Mouse (Mus musculus) spleen, embryonic (tissue): ENCODE measurements at regions not wholly inside any gene's neighbourhood (a gene's known extent, or its start where the extent isn't known, plus 50 kb on each side); places are given as distances from the start of the nearest gene placed in this dataset.

ENCODE experiments used
- CTCF ChIA-PET: fragments of 350-600 bp; sonication (Branson Sonifier 250); formaldehyde crosslinking; loops from one replicate; lab custom pipeline; 2022; lab: Charles Lee

DNA sequence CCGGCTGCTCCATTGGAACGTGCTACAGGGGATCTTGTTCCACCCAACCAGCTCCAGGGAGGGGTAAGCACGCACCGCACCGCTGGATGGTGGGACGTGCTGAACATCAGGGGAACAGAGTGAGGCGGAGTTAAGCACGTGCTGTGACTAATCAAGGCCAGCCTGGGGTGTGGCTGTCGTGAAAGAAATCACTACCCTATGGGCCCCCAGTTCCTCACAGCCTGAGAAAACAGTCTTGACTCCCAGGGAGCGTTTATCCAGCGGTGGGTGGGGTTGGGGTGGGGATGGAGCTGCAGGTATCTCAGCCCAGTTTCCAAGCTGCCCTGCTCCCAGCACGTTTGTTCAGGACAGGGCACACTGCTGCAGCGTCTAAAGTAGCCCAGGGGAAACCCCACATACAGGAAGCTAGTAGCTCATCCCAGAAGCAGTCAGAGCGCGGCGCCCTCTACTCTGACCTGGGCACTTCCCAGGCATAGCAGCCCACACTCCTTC lies 113.4 kb upstream of the Egln3 start:
- CTCF ChIA-PET, result no interaction called here

DNA sequence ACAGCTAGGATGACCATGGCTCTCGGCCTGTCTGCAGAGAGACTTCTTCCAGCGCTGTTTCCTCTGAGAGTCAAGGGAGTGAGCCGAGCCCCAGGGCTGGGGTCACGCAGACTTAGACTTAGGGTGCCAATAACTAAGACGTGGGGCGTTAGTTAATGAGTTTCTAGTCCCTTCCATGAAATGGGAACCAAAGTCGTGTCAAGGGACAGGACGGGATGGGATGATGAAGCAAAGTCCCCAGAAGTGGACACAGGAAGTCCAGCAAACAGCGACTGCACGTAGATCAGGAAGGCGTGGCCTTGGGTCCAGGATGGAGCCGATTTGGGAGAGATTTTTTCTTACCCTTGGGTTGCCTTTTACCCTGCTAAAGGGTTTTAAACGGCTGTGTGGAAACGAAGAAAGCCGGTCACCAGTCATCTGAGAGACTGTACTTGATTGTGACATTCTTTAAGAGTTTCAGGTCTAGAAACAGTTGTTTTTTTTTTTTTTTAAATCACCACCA lies 112.5 kb upstream of the Egln3 start:
- CTCF ChIA-PET, result no interaction called here

DNA sequence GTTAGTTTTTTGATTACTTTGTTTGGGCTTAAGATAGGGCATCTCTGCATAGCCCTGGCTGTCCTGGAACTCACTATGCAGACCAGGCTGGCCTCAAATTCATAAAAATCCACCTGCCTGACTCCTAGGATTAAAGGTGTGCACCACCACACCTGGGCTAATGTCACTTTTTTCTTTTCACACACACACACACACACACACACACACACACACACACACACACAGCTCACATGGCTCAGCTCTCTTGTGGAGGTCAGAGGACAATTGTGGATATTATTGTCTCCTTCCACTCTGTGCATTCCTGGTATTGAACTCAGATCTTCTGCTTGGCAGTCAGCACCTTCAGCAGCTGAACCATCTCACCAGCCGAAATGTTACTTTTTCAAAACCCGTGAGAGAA lies 110.5 kb upstream of the Egln3 start:
- CTCF ChIA-PET, result no interaction called here

DNA sequence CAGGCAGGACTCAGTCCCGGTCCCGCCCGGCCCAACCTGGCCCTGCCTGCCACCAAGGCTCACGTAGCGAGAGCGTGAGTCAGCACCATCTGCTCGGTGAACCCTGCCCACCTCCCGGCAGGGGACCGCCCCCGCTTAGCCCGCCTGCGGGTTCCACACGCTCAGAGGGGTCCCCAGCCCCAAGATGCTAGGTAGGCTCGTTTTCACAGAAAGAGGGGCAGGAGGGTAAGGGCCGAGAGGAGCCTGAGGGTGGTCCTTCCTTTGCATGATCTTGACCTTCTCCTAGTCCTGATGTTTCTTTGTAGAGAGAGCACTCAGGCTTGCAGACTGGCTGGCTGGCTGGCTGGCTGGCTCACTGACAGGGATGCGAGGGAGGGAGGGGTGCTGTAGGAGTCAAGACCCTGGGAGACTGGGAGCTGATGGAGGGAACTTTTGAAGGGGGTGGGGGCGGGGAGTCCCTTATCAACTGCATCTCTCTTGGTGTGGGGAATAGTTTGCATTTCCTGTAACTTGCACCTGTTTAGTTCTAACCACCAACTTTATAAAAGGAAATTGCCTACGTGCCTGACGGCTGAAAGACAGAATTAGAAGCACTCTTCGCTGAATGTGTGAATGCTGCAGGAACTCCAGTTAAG lies 109.7 kb upstream of the Egln3 start:
- CTCF ChIA-PET, result no interaction called here

DNA sequence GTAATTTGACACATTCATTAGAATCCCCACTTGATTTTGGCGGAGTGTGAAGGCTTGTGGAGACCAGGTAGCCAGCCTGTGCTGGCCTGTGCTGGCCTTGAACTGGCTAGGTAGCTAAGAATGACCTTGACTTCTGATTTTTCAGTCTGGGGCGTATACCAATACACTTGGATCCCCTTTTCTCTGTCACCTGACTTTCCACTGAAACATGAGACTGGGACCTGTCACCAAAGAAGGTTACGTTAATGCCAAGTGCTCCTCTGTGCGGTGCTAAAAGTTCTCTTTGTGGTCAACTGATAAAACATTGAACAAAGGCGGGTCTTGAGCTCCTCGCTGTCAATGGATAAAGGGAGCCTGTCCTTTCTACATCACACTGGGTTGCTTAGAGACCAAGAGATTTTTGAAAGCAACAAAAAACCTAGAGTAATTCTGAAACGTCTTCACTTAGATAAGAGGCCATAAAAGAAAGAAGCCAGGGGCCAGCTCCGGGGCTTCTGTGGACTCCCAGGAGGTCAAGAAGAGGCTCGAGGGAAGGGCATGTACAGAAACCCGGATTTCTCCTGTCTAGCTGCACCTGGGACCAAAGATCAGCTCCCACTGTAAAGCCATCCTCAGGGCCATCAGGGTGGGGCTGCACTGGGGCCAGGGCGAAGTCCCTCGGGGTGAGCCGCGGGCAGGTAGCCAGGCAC lies 109.0 kb upstream of the Egln3 start:
- CTCF ChIA-PET, result no interaction called here

DNA sequence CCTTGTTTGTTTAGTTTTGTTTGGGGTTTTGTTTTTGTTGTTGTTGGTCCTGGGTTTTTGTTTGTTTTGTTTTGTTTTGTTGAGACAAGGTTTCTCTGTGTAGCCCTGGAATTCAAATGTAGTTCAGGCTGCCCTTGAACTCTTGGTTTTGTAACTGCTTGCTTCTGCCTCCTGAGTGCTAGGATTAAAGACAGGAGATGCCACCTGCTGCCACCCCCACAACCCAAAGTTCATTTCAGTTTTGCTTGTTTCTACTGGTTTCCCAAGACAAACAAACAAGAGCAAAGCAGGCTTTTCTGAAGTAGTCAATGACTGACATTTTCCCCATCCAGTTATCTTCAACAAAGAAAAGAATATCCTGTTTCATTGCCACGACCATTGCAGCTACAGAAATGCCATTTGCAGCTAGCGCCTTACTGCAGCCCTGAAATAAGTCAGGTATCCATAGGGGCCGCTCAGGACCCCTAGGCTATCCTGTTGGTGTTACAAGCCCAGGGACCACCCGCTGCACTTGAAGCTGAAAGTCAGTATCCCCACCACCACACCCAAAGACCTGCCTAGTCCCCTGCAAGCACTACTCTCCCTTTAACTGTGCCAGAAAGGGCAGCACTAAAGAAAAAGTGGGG lies 108.3 kb upstream of the Egln3 start:
- CTCF ChIA-PET, result no interaction called here

DNA sequence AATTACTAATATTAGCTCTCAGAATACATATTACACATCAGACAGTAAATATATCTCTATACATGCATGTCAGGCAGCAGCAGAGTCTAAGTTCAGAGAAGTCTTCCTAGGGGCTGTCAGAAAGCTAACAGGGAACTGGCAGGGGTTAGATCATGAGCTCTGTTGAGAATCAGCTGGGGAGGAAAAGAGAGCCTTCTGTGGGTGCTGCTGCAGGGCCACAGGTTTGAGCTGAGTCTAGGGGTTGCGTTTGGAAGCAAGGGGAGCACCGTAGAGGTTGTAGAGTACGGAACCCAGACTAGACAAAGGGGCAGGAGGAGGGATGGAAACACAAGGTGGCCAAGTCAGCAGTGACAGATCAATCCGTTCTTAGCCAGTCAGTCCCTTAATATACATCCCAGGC lies 106.2 kb upstream of the Egln3 start:
- CTCF ChIA-PET, result no interaction called here

DNA sequence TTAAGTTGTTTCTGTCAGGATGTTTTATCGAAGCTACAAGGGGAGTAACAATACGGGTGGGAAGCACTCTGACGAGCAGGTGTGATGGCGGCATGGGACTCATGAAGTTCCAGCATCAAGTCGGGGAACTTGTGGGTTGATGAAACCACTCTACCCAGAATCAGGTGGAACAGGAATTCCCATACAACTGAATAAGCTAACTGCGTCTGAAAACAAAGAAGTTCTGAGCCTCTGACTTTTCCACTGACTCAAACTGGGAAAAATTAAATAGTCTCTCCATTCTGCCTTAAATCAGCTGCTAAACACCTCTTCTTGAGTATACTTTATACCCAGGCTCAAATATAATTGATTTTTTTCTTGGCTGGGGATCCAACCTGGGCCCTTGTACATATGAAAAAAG lies 105.6 kb upstream of the Egln3 start:
- CTCF ChIA-PET, result no interaction called here

DNA sequence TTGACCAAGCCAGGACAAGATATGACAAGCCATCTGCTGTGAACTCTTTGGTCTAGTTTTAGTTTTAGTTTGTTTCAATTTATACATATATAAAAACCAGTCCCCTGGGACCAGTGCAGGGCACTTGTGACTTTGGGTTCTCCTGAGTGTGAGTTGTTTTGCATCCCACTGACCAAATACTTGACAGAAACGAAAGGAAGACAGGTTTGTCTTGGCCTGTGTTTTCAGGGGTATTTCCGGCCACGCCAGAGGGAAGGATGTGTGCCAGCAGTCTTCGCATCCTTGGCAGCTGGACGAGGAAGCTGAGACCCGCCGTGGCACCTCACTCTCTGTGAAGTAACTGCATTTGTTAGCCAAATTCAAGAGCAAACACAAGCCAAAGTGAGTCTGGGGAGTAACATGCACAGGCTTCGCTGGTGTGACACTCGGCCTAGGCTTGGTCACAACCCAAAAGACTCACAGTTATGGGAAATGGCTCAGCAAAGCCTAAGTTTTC lies 101.5 kb upstream of the Egln3 start:
- CTCF ChIA-PET, result no interaction called here

DNA sequence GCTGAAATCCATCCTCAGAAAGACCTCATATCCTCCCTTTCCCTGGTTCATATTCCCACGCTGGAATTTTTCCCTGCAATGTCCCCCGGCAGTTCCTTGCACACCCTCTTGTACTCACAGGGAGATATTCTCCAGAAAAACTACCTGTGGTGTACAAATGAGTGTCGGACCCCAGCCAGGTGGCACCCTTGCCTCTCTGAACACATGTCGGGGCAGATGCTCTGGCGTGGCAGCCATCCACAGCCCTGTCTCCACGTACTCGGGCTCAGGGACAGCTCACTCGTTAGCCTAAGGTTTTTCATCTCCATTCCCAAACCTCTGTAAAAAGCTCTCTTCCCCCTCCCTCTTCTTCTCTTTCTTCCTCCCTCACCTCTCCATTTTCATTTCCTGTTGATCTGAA lies 100.1 kb upstream of the Egln3 start:
- CTCF ChIA-PET, result interaction anchor here (0.6 kb wide), 1 partner anchor 202 kb away, joined by 5 read pairs; no protein-coding TSS in a partner anchor

DNA sequence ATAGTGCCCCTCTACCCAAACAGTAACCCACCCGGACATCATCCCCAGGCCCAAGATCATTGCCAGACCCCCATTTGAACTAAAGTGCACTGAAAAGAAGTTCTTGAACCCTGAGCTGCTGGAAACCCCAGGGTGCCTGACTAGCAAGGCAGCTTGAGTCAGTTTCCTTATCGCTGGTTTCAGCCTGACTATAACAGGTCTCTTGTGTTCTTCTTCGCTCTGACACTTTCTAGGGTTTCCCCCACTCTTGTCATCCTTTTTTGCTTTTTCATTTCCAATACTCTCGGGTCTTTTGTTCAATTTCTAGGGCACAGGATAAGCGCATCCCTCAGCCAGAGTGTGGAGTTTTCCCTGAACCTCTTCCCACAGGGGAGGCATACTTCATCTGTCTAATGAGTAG lies 95.8 kb upstream of the Egln3 start:
- CTCF ChIA-PET, result no interaction called here

DNA sequence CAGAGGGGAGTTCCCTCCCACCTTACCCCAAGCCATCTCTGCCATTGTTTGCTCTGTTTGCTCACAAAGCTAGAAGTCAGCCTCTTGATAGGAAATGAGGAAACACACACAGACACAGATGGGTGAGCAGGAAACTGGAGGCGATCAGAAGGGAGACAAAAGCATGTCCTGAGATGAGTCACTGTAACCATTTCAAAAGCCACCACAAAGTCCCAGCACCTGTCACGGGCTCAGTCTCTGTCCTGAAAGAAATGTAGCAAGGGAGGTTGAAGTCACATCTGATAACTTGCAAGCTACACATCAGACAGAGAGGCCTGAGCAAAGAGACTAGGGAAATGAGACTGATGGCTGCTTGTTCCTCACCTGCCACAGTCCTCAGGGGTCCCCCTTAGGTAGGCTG lies 89.6 kb upstream of the Egln3 start:
- CTCF ChIA-PET, result no interaction called here

DNA sequence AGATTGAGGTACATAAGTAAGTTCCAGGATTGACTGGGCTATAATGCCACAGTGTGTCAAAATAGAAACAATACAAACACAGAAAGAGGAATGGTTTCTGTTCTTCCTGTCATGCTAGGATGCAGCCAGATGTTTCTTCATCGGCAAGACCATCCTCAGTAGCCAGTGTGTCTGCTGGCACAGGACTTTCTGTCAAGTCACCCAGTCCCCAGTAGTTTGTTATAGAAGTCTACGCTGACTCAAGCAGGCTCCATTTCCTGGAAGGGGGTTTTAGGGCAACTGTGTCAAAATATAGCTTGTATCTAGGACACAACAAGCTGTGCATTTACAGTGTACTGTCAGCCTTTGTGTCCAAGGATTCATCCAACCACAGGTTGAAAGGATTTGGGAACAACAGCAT lies 86.7 kb upstream of the Egln3 start:
- CTCF ChIA-PET, result no interaction called here

DNA sequence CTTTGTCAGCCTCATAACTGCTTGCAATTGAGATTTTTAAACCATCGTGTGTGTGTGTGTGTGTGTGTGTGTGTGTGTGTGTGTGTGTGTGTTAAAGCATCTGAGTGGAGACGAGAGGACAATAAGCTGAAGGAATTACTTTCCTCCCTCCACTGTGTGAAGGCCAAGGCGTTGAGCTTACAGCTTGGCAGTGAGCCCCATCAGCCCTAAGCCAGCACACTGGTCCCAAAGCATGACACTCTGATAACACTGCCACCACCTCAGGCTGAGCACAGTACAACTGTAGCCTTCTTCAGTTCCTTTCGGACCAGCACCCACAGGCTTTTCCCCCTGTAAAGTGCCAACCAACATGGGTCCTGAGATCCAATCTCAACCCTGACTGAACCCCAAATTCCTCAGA lies 85.1 kb upstream of the Egln3 start:
- CTCF ChIA-PET, result no interaction called here

DNA sequence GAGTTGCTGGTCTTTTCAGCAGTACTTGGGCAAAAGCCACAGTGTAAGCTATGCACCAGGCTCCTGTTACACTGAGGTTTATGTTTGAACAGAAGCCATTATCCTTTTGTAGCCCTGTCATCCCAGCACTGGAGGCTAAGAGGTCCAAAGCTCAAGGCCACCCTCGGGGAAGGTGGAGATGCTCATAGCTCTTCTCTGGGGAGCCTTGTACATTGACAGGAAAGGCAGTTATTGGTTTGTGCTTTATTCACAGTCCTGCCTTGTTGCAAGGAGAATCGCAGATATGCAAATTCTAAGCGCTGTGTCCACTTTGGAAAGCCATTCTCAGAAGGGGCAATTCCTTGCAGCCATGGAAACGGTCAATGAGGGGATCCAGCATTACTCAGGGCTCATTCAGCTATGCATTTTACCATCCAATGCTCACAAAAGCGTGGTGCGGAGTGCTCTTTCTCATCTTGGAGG lies 84.4 kb upstream of the Egln3 start:
- CTCF ChIA-PET, result no interaction called here

DNA sequence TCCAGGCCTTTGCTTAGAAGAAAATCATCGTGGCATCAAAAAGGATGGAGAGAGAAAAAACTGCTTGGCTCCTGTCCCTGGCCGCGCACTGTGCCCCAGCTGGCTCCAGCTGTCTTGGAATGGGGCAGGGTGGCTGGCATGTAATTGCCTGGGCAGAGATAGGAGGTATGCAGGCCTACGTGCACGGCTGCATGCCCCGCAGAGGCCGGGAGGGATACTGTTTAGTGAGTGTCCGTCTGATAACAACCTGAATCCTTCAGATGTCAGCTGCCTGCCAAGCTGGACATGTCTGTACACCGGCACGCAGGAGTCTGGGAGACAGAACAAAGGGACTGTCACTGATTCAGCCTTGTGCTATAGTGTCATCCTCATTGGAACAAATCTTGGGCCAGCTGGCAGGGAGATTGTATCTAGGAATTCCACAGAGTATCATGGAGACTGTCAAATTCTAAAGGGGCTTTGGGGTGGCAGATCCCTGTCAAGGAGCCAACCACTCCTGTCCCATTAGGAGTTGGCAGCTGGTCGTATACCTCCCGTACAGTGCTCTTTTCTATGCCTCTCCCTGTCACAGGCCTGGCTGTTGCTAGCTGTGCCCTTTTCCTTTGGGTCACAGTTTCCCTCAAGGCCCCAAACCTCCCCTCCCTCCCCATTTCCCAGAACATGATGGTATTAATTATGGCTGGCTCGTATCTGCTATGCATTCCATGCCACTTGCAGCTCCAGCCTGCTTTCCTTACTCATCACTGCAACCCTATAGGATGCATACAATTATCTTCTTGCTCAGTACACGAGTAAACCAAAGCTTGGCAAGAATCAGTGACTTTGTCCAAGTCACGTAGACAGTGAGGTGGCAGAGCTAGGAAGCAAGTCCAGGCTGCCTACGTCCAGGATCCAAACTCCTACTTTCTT lies 83.5 kb upstream of the Egln3 start:
- CTCF ChIA-PET, result interaction anchor here (0.7 kb wide), 1 partner anchor 1960 kb away, joined by 3 read pairs; no protein-coding TSS in a partner anchor

DNA sequence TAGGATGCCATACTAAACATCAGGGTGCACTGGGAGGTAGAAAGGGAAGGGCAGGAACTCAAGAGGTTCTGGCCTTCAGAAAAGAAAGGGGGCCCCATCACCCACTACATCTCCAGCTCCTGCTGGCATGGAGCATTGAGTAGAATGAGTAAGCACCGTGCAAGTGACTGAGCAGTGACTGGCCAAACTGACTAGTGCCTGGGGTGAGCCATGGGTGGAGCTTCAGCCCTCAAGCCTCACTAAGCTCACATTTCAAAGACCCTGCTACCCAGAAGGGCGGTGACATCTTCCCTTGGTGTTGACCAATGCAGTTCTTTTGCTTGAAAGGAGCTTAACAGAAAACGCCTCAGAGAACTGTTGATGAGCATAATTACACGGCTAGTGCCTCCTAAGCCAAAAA lies 80.0 kb upstream of the Egln3 start:
- CTCF ChIA-PET, result no interaction called here

DNA sequence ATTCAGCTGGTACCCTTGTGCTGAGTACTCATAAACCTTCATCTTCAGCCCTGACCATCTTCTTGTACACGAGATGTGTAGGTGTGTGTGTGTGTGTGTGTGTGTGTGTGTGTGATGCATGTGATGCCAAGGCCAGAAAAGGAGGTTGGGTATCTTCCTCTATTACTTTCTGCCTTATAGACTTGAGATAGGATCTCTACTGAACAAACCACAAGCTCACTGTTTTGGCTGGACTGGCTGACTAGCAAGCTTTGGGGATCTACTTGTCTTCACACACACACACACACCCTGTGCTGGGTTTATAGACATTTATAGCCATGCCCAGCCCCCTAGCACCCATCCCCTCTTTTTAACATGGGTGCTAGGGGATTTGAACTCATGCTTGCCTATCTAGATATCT lies 79.4 kb upstream of the Egln3 start:
- CTCF ChIA-PET, result no interaction called here

DNA sequence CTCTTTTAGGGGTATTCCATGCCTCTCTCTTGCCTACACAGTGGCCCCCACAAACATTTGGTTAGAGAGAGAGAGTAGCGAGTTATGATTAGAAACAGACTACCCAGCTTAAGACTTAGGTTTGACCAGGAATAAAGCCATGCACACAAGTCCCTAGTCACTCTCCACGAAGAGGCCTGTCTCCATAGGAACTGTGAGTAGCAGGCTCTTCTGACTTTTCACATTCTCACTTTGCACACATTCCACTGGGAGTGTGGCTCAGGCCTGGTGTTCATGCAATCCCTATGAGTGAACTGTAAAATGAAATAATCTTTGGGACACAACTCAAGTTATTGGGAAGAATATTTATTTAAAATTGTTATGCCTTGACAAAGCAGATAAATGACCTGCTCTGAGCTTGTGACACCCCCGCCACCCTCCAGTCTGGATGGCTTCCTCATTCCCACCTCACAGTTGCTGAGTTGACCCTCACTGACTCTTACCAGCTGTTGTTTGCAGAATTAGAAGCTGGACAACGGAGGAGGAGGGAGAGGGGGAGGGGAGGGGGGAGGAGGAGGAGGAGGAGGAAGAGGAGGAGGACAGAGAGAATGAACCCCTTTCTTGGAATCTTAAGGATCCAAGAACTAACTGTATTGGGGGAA lies 78.7 kb upstream of the Egln3 start:
- CTCF ChIA-PET, result no interaction called here

DNA sequence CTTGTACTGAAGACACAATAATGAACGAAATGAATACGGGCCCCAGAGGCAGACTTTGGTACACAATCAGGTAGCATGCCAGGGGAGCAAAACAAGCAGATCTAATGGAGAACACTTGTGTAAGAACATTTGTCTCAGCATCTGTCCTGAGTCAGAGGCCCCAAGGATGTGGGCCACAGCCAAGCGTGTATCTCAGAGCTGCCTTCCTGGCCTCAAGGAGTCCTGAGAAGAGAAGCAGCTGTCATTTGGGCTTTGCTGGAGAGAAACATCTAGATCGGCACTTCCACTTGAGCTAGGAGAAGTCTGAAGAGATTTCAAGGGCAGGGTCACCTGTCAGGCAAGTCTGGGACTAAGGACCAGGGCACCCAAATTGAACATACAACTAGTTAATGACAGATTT lies 76.8 kb upstream of the Egln3 start:
- CTCF ChIA-PET, result no interaction called here

DNA sequence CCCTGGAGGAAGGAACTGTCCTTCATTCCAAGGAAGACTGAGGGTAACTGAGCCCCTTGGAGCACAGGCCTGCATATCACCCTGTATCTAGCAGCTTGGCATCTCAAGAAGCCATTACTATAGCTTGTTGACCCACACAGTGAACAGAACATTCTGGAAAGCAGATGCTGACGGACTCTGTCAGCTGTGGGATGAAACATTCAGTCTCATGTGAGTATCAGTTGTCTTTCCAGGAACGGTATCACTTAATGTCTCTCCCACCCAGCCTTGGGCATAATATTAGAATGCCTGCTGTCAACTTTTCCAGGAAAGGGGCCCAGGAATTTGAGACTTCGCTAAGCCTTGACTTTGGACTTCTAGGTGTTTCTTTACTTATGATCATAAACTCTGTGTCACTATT lies 76.3 kb upstream of the Egln3 start:
- CTCF ChIA-PET, result no interaction called here
